Mouse (Mus musculus) liver, embryonic 13.5 days (tissue): ENCODE measurements around the gene Zbtb7a. TPM values are rescaled to one million over a fixed set of nuclear protein-coding genes. Genes with fewer than 3 reads are reported as not detected.

Experiments used
- ATAC-seq: fragments of 200-750 bp; cut with Nextera tagmentation; 2 replicates; pipeline ENCODE4 v1.8.0; 2017; ENCODE audit warnings: low read depth, mild to moderate bottlenecking, moderate number of reproducible peaks, moderate library complexity
- DNase-seq: peaks from one replicate; pipeline ENCODE4 v3.0.0; 2022
- H3K27ac ChIP-seq: fragments of 300-500 bp; sonication (generic); 2 replicates; pipeline ENCODE4 v1.5.1; 2015; ENCODE audit warnings: moderate library complexity, mild to moderate bottlenecking, inconsistent platforms
- H3K27me3 ChIP-seq: fragments of 300-500 bp; sonication (generic); 2 replicates; pipeline ENCODE4 v1.6.1; 2015; ENCODE audit warnings: mild to moderate bottlenecking, inconsistent platforms
- H3K36me3 ChIP-seq: fragments of 300-500 bp; sonication (generic); 2 replicates; pipeline ENCODE4 v1.6.1; 2015; ENCODE audit warnings: mild to moderate bottlenecking, inconsistent platforms
- H3K4me1 ChIP-seq: fragments of 300-500 bp; sonication (generic); replicated peaks from 2 replicates; pipeline ENCODE4 v1.6.1; 2015; ENCODE audit warnings: inconsistent platforms
- H3K4me2 ChIP-seq: fragments of 300-500 bp; sonication (generic); 2 replicates; pipeline ENCODE4 v1.6.1; 2015; ENCODE audit warnings: inconsistent platforms, mild to moderate bottlenecking, moderate library complexity
- H3K4me3 ChIP-seq: fragments of 300-500 bp; sonication (generic); replicated peaks from 2 replicates; pipeline ENCODE4 v1.5.1; 2015; ENCODE audit warnings: mild to moderate bottlenecking, inconsistent platforms
- H3K9ac ChIP-seq: fragments of 300-500 bp; sonication (generic); 2 replicates; pipeline ENCODE4 v1.6.1; 2015; ENCODE audit warnings: mild to moderate bottlenecking, inconsistent platforms
- H3K9me3 ChIP-seq: fragments of 300-500 bp; sonication (generic); replicated peaks from 2 replicates; pipeline ENCODE4 v1.6.1; 2016; ENCODE audit warnings: inconsistent platforms
- WGBS: fragments of 180-500 bp; shearing (Covaris S2); methylation state at CpG from one replicate; pipeline ENCODE4 v1.1.7; 2015; ENCODE audit not compliant: insufficient replicate concordance; 5-methylcytosine and 5-hydroxymethylcytosine counted together
- polyA plus RNA-seq: library from polyadenylated mRNA; unstranded; fragments of >200 nt; fragmentation: Nextera tagmentation; extraction: Ambion mirVana; gene quantifications from 2 replicates; pipeline ENCODE4 v1.2.1, GENCODE M21; 2015

Gene Zbtb7a
- polyA plus RNA-seq, 1 experiment from 2014 or later = 49.6 TPM

GRCm38 (mm10) chr10:81140005-81140404 lies 5.0 kb downstream of the Zbtb7a start:
- peak overlapping the region; percentile 94 for H3K9ac ChIP-seq
- ATAC-seq (no peak), DNase-seq (no peak)
- H3K27ac ChIP-seq = peak overlapping the region; percentile 88
- H3K27me3 ChIP-seq = no peaks in the 10 kb centered on the region
- H3K4me2 ChIP-seq = peak overlapping the region; percentile 99
- 38% methylated on average over 8 of the region's 8 CpGs for WGBS
- H3K36me3 ChIP-seq = peaks cover 63% of the 10 kb centered on the region
- H3K4me1 ChIP-seq = peaks cover 77% of the 10 kb centered on the region
- peak overlapping the region; percentile 92 for H3K4me3 ChIP-seq
- no peaks in the 10 kb centered on the region for H3K9me3 ChIP-seq

GRCm38 (mm10) chr10:81140717-81141454 lies 5.9 kb downstream of the Zbtb7a start:
- peak overlapping the region; percentile 99 for H3K4me2 ChIP-seq
- no peaks in the 10 kb centered on the region for H3K27me3 ChIP-seq
- H3K4me3 ChIP-seq = peak overlapping the region; percentile 92
- peaks cover 71% of the 10 kb centered on the region for H3K36me3 ChIP-seq
- peak overlapping the region; percentile 88 for H3K27ac ChIP-seq
- WGBS = 35% methylated on average over 10 of the region's 10 CpGs
- no peaks in the 10 kb centered on the region for H3K9me3 ChIP-seq
- H3K4me1 ChIP-seq = peaks cover 77% of the 10 kb centered on the region
- ATAC-seq (no peak), DNase-seq (no peak)
- peak overlapping the region; percentile 94 for H3K9ac ChIP-seq

- no peaks in the 10 kb centered on the region for H3K9me3 ChIP-seq
- ATAC-seq (no peak), DNase-seq (no peak)
- H3K4me1 ChIP-seq = peaks cover 84% of the 10 kb centered on the region
- H3K27ac ChIP-seq = peak overlapping the region; percentile 88
- WGBS = 81% methylated on average over 7 of the region's 7 CpGs
- H3K4me3 ChIP-seq = peak overlapping the region; percentile 92
- peaks cover 79% of the 10 kb centered on the region for H3K36me3 ChIP-seq
- H3K9ac ChIP-seq = peak overlapping the region; percentile 94
- H3K27me3 ChIP-seq = no peaks in the 10 kb centered on the region
- H3K4me2 ChIP-seq = peak overlapping the region; percentile 99
These were observed 6.6 kb downstream of the Zbtb7a start for GRCm38 (mm10) chr10:81141455-81142210.

- H3K4me2 ChIP-seq = peak overlapping the region; percentile 29; the same call in 1 of the 2 replicates
- H3K36me3 ChIP-seq = peaks cover 88% of the 10 kb centered on the region
- H3K9ac ChIP-seq = peak overlapping the region; percentile 94; the same call in 1 of the 2 replicates
- ATAC-seq = no peak
- 66% methylated on average over 5 of the region's 5 CpGs for whole genome bisulfite sequencing
- no peaks in the 10 kb centered on the region for H3K9me3 ChIP-seq
- no peak for DNase-seq
- peak overlapping the region; percentile 88 for H3K27ac ChIP-seq
- no peak overlapping the region for H3K4me3 ChIP-seq
- peaks cover 88% of the 10 kb centered on the region for H3K4me1 ChIP-seq
- no peaks in the 10 kb centered on the region for H3K27me3 ChIP-seq
These were observed 7.5 kb downstream of the Zbtb7a start for GRCm38 (mm10) chr10:81142551-81142981.

- DNase-seq (no peak), ATAC-seq (no peak)
- no peak overlapping the region; the same call in 1 of the 2 replicates for H3K27ac ChIP-seq
- peaks cover 94% of the 10 kb centered on the region for H3K36me3 ChIP-seq
- no peaks in the 10 kb centered on the region for H3K9me3 ChIP-seq
- peaks cover 87% of the 10 kb centered on the region for H3K4me1 ChIP-seq
- WGBS = 83% methylated on average over 7 of the region's 7 CpGs
- no peak overlapping the region for H3K4me2 ChIP-seq
- H3K9ac ChIP-seq = no peak overlapping the region
- no peaks in the 10 kb centered on the region for H3K27me3 ChIP-seq
- H3K4me3 ChIP-seq = no peak overlapping the region
These were observed 8.2 kb downstream of the Zbtb7a start for GRCm38 (mm10) chr10:81143157-81143633.

GRCm38 (mm10) chr10:81143845-81144437 lies 8.9 kb downstream of the Zbtb7a start:
- Histone ChIP-seq H3K4me3 (no peak overlapping the region), H3K9ac (no peak overlapping the region), H3K4me1 (peaks cover 80% of the 10 kb centered on the region), H3K27ac (no peak overlapping the region), H3K27me3 (no peaks in the 10 kb centered on the region), H3K9me3 (no peaks in the 10 kb centered on the region), H3K4me2 (no peak overlapping the region), H3K36me3 (peaks cover 99% of the 10 kb centered on the region)
- ATAC-seq (no peak), DNase-seq (no peak)
- WGBS = 94% methylated on average over 52 of the region's 52 CpGs

GRCm38 (mm10) chr10:81144667-81145066 lies 9.6 kb downstream of the Zbtb7a start:
- Histone ChIP-seq H3K27me3 (no peaks in the 10 kb centered on the region), H3K4me2 (no peak overlapping the region), H3K4me1 (peaks cover 75% of the 10 kb centered on the region), H3K9ac (no peak overlapping the region), H3K27ac (no peak overlapping the region), H3K36me3 (peaks cover 99% of the 10 kb centered on the region), H3K4me3 (no peak overlapping the region), H3K9me3 (no peaks in the 10 kb centered on the region)
- DNase-seq = no peak
- ATAC-seq = no peak
- WGBS = 85% methylated on average over 27 of the region's 27 CpGs

GRCm38 (mm10) chr10:81145307-81145706 lies 10.3 kb downstream of the Zbtb7a start:
- H3K9me3 ChIP-seq = no peaks in the 10 kb centered on the region
- H3K4me1 ChIP-seq = peaks cover 75% of the 10 kb centered on the region
- H3K4me3 ChIP-seq = no peak overlapping the region
- 0 out of 2 replicates have a peak overlapping the region, but pooled peaks have one; percentile 13 for H3K27ac ChIP-seq
- no peak overlapping the region for H3K4me2 ChIP-seq
- no peak for DNase-seq
- ATAC-seq = no peak
- H3K9ac ChIP-seq = no peak overlapping the region
- peaks cover 99% of the 10 kb centered on the region for H3K36me3 ChIP-seq
- H3K27me3 ChIP-seq = no peaks in the 10 kb centered on the region
- WGBS = 96% methylated on average over 6 of the region's 6 CpGs

GRCm38 (mm10) chr10:81145778-81146177 lies 10.8 kb downstream of the Zbtb7a start:
- DNase-seq = no peak
- Histone ChIP-seq H3K9me3 (no peaks in the 10 kb centered on the region), H3K27ac (no peak overlapping the region), H3K4me3 (no peak overlapping the region), H3K4me1 (peaks cover 73% of the 10 kb centered on the region), H3K4me2 (no peak overlapping the region), H3K36me3 (peaks cover 99% of the 10 kb centered on the region), H3K27me3 (no peaks in the 10 kb centered on the region), H3K9ac (no peak overlapping the region)
- WGBS = 86% methylated on average over 7 of the region's 7 CpGs
- ATAC-seq = no peak

GRCm38 (mm10) chr10:81146296-81146695 lies 11.3 kb downstream of the Zbtb7a start:
- H3K4me3 ChIP-seq = no peak overlapping the region
- DNase-seq (no peak), ATAC-seq (no peak)
- whole genome bisulfite sequencing = 88% methylated on average over 4 of the region's 4 CpGs
- H3K27me3 ChIP-seq = no peaks in the 10 kb centered on the region
- H3K36me3 ChIP-seq = peaks cover 99% of the 10 kb centered on the region
- H3K9me3 ChIP-seq = no peaks in the 10 kb centered on the region
- peaks cover 72% of the 10 kb centered on the region for H3K4me1 ChIP-seq
- H3K9ac ChIP-seq = no peak overlapping the region
- H3K27ac ChIP-seq = no peak overlapping the region
- H3K4me2 ChIP-seq = 0 out of 2 replicates have a peak overlapping the region, but pooled peaks have one; percentile 12

- Histone ChIP-seq H3K27ac (no peak overlapping the region; the same call in 1 of the 2 replicates), H3K27me3 (no peaks in the 10 kb centered on the region), H3K9me3 (no peaks in the 10 kb centered on the region), H3K4me2 (no peak overlapping the region), H3K4me1 (peaks cover 33% of the 10 kb centered on the region), H3K4me3 (no peak overlapping the region), H3K36me3 (peaks cover 96% of the 10 kb centered on the region), H3K9ac (no peak overlapping the region)
- ATAC-seq = no peak
- no peak for DNase-seq
- WGBS = 51% methylated on average over 6 of the region's 6 CpGs
These were observed 16.2 kb downstream of the Zbtb7a start for GRCm38 (mm10) chr10:81151261-81151660.
